Mouse (Mus musculus) kidney, postnatal 25 days (tissue): ENCODE measurements around the gene Mfap3l.
"Not testable (repeated sequence)": the region's sequence is repeated elsewhere in the genome, so short reads cannot be mapped to it uniquely, and the experiment has no call there.

Experiments
- DNase-seq, 2 experiments: peaks; one replicate each; pipeline ENCODE4 v3.0.0; 2021; ENCODE audit warnings: mixed read lengths in 2 of 2

Gene Mfap3l

DNA sequence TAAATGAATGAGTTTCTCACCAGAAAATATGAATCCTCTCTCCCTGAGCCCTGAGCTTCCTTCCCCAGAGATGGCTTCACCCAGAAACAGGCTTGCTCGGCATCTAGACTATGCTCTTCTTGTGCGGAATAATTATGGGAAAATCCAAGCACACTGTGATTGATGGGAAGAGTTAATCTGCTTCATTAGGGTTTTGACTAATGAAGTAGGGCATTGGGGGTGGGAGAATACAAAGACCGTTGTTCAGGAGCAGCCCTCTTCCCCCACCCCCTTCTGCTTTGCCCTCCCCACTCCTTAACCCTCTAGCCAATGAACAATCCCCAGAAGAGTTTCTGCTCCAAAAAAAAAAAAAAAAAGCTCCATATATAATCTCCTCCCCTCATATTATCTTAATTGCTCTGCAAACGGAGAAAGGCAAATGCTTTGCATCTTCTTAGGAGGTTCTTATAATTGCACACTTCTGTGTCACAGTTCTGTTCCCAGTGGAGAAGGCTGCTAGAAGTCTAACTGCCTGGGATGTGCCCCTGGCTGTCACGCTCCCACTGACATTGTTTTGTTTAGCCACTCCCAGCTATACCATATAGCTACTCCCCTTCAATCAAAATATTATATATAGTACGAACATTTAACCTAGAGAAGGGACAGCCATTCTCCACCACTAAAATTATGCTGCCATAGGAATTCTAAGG lies 24.9 kb downstream of the Mfap3l start:
- no peak for DNase-seq

DNA sequence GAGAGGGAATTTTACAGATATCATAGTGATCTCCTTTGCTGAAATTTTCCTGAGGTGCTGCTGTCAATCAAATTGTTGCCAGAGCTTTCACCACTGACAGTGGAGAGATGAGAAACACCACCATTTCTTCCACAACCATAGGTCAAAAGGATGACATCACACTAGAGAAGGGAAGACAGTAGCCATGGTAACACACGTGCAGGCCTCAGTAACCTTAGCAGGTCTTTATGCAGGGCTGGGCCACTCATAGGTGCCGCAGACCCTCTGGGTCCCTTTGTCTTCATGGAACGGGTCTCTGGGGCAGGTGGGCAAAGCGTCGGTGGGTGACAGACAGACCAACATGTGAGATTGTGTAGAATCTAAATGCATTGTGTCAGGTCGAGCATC lies 25.5 kb downstream of the Mfap3l start:
- DNase-seq: no peak

DNA sequence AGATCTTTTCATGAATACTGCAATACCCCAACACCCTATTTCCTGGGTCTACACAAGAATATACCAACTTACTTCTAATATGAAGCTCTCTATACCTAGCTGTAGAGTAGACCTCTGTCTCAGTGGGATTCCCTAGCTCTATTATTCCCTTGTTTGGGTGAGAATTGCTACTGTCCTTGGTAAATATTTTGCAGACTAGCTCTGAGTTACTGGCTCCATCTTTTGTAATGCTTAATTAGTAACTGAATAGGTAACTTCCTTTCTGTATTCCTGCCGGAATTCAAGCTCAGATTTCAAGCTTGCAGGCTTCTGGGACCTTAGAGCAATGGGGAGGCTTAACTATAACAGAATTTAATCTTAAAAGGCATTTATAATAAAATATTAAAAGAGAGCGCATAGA lies 26.1 kb downstream of the Mfap3l start:
- DNase-seq: not testable (repeated sequence)

DNA sequence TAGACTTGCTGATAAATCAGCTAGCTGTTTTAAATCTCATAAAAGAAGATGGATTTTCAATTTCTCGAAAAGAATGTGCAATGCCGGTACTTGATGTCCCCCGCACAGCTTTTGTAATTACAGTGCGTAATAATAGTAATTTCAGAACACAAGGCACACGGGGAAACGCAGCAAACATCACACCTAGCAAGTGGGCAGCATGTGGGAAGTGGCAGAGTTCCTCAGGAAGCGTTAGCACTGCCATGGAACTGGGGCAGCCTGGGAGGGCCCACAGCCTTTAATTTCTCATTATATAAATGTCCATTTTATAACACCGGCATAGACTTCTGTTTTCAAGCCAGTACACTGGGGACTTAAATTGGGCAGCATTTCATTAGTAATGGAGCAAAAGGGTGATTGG lies 27.1 kb downstream of the Mfap3l start:
- no peak for DNase-seq

DNA sequence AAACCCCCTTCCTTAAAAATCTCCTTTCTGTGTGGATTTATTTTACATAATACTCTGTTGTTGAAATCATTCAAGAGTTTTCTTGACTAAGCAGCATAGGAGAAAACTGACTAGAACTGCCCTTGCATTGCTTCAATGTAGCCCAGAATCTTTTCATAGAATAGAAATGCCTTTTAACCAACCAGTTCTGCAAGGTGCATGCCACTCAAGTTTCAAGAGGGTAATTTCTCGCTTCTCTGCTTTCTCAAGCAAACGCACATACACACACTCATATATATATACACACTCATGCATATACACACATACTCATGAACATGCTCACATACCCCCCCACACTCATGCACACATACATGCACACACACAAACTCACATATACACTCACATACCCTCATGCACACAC lies 28.6 kb downstream of the Mfap3l start:
- DNase-seq: no peak

DNA sequence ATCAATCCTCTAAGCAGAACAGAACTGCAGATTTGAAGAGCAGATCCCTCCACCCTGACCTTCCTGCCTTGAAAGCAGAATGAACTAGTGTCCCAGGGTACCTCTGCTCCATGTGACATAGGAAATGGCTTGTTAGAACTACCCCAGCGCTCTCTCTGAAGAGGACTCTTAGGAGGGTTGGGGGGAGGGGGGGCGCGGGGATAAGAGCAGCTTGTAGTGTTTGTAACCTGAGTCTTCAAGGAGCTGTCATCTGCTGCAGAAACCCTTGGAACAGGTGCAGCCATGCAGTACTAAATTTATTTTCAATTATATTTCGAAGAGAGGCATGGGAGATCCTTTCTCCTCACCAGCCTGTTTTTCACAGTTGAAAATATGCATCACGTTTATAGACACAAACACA lies 30.9 kb downstream of the Mfap3l start:
- no peak for DNase-seq

DNA sequence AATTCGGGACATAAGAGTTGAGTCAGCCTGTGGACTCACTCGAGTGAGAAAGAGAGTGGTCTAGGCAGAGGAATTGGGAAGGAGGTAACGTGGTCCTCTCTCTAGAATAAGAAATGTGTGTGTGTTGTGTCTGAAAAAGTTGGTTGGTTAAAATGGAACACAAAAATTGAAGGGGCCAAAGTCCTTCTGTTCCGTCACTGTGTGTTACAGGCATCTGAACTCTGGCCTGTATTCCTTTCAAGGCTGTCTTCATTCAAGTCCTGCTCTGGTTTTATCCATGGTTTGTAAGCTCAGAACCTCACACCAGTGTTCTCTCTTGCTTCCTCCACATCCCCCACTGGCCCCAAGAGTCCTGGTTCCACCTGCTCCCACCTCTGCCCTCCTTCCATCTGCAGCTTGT lies 33.2 kb downstream of the Mfap3l start:
- DNase-seq: peak; percentile 20 to 53

DNA sequence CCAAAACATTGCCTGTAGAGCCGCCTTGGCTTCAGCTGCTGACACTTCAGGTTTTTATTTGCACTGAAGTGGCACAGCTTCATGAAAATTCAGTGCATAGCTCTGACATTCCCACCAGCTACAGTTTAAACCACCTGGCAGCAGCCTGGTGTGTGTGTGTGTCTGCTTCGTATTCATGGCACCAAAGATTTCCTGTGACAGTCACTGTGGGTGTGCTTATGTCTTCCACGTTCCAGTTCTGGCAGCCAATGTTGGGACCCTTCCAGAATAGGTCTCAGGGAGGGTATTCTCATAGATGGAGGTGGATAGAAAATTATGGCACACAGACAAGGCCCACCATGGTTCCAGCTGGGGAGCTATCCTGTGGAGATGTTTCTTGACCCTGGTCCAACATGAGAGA lies 34.2 kb downstream of the Mfap3l start:
- peak; percentile 16 to 38 for DNase-seq

DNA sequence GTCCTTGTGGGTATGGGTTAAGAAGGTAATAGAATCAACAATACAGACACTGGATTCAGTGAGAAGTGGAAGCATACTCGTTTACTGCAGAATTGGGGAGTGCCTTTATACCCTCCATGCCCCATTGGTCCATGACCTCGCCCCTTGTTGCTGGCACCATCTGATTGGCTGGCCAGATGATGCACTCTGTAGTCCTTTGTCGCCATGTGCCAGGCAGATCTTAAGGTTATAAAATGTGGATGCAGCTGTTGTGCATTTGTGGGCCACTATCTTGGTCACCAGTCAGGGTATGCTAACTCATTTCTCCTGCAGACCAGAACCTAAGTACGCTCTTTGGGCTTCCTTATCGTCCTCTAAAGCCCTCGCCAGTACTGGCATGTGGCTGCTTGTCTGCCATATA lies 46.0 kb downstream of the Mfap3l start:
- DNase-seq: no peak

DNA sequence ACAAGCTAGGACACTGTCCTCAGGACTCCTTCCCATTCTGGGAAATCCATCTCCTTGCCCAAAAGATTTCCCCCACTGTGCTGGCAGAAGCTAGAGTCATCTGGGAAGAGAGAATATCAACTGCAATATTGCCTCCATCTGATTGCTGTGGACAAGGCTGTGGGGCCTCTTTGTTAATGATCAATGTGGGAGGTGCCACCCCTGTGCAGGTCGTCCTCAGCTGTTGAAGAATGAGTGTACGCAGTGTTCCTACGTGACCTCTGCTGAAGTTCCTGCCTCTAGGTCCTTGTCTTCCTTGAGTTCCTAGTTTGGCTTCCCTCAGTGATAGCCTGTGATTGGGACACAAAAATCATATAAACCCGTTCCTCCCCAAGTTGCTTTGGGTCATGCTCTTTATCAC lies 49.2 kb downstream of the Mfap3l start:
- DNase-seq: no peak

DNA sequence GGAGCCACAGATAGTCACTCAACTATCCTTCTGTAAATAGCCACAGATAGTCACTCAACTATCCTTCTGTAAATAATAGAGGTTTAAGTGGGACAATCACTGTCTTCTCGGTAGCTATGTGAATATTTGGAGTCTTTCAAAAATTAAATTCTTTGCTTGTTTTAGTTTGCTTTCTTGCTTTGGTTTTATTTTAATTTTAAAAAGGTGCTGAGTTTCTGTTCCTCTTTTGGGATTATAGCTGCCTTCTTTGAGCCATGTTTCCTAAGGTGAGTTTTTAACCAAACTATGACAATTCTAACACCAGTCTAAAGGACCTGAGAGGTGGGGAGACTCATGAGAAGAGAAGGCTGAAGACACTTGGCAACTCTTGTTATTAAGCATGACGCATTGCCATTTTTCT lies 49.7 kb downstream of the Mfap3l start:
- no peak for DNase-seq

DNA sequence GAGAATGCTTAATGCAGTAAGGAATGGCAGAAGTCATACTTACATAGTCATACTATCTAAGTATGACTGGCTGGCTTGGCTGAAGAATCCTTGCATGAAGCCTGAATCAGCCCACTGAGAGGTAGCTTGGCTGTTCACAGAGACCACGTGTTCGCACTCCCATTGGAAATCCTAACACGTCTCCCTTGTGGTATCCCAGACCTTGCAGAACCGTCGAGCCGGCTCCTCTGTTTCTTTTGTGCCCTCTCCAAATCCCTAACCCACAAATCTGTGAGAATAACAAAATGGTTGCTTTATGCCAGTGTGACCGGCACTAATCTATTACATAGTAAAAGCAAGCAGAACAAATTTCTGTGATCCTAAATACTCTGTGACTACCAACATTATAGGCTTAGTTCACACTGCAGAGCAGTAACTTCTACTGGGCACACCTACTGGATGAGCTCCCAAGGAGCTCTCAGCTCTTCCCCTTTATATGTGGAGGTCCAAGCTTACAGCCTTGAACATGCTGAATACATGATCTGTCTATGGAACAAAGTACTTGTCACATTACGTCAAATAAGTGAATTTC lies 79.0 kb downstream of the Mfap3l start:
- no peak for DNase-seq

DNA sequence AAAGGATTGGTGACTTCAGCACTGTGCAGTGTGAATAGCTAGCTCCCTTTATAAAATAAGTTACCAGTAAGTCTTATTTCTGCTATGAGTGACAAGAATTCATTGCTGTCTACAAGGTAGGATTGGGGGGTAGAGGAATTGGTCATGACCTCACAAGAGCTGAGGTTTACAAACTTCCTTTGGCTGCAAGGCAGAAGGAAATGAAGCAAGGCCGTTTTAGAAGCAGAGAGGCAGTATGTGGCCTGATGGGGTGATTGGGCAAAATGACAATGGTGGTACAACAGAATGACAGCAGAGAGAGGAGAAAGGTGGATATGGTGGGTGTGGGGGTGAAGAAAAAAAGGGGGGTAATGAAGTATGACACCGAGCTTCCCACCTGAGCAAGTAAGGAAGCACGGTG lies 82.1 kb downstream of the Mfap3l start:
- DNase-seq: no peak

DNA sequence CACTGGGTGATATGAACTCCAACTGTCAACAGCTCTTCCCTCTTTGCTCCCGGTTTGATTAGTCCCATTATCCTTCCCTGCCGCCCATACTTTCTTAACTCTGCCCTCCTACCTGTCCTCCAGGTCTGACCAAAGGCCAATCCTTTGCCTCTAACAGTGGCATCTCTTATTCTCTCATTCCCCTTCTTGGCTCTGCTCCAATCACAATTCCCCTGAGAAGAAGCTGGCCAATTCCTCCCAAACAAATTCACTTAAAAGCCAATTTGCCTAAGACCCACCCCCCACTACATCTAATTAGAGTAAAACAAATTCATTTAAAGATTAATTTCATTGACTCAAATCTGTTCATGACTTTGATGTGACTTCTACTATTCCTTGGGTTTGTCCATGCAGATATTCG lies 86.1 kb downstream of the Mfap3l start:
- DNase-seq: no peak
